Mouse (Mus musculus) retina, embryonic 14.5 days (tissue): ENCODE results near the gene Prf1.

Source experiments
- DNase-seq: peaks from one replicate; pipeline ENCODE4 v3.0.0-alpha.2; 2015; ENCODE audit warnings: low spot score

Prf1 gene

GRCm38 (mm10) chr10:61297477-61297876 lies at the start of gene Prf1:
Gene Prf1, plus strand, starts transcription at chr10:61297833.
- no peak for DNase-seq

GRCm38 (mm10) chr10:61248596-61249114 lies 49.0 kb upstream of the Prf1 start:
- no peak for DNase-seq

GRCm38 (mm10) chr10:61249951-61250350 lies 47.7 kb upstream of the Prf1 start:
- DNase-seq: peak; percentile 30

GRCm38 (mm10) chr10:61254761-61255160 lies 42.9 kb upstream of the Prf1 start:
- DNase-seq: no peak

- DNase-seq: no peak
Measured at GRCm38 (mm10) chr10:61255190-61255589, 42.4 kb upstream of the Prf1 start.

GRCm38 (mm10) chr10:61256665-61257064 lies 41.0 kb upstream of the Prf1 start:
- DNase-seq: no peak

GRCm38 (mm10) chr10:61258131-61258530 lies 39.5 kb upstream of the Prf1 start:
- no peak for DNase-seq

- DNase-seq: no peak
Measured at GRCm38 (mm10) chr10:61261229-61262156, 36.1 kb upstream of the Prf1 start.

- no peak for DNase-seq
Measured at GRCm38 (mm10) chr10:61263606-61264005, 34.0 kb upstream of the Prf1 start.

GRCm38 (mm10) chr10:61267378-61267777 lies 30.3 kb upstream of the Prf1 start:
- no peak for DNase-seq

- DNase-seq: no peak
Measured at GRCm38 (mm10) chr10:61272089-61272626, 25.5 kb upstream of the Prf1 start.

- no peak for DNase-seq
Measured at GRCm38 (mm10) chr10:61272631-61273030, 25.0 kb upstream of the Prf1 start.

GRCm38 (mm10) chr10:61273081-61273843 lies 24.4 kb upstream of the Prf1 start, which contains the start of gene Adamts14:
Gene Adamts14, minus strand, starts transcription at chr10:61273438.
- peak; percentile 59 for DNase-seq

- no peak for DNase-seq
Measured at GRCm38 (mm10) chr10:61273844-61274215, 23.8 kb upstream of the Prf1 start.

GRCm38 (mm10) chr10:61274532-61274931 lies 23.1 kb upstream of the Prf1 start:
- DNase-seq: no peak

GRCm38 (mm10) chr10:61275669-61276110 lies 21.9 kb upstream of the Prf1 start:
- DNase-seq: peak; percentile 83

- no peak for DNase-seq
Measured at GRCm38 (mm10) chr10:61277051-61277450, 20.6 kb upstream of the Prf1 start.

- DNase-seq: no peak
Measured at GRCm38 (mm10) chr10:61277918-61278674, 19.5 kb upstream of the Prf1 start.

- DNase-seq: no peak
Measured at GRCm38 (mm10) chr10:61281115-61281514, 16.5 kb upstream of the Prf1 start.

- DNase-seq: no peak
Measured at GRCm38 (mm10) chr10:61284309-61284708, 13.3 kb upstream of the Prf1 start.

GRCm38 (mm10) chr10:61285271-61285670 lies 12.4 kb upstream of the Prf1 start:
- DNase-seq: no peak

GRCm38 (mm10) chr10:61286246-61286645 lies 11.4 kb upstream of the Prf1 start:
- no peak for DNase-seq
